Mouse (Mus musculus) layer of hippocampus, adult 8-10 months (tissue): ENCODE data around the gene Armc7. TPM values are rescaled to one million over a fixed set of nuclear protein-coding genes. Genes with fewer than 3 reads are reported as not detected.
A peak's percentile ranks its signal among the peaks of the same experiment; 100 is the strongest.
"Not testable (repeated sequence)": the region's sequence is repeated elsewhere in the genome, so short reads cannot be mapped to it uniquely, and the experiment has no call there.

Experiments
- DNase-seq, 2 experiments: peaks; one replicate each; pipeline ENCODE4 v3.0.0; 2022; ENCODE audit warnings: low spot score in 2 of 2
- microRNA-seq, 2 experiments: library from miRNA; unstranded; fragments of <30 nt; microRNA quantifications; one replicate each; pipeline ENCODE4 v1.2.0; 2022
- total RNA-seq, 4 experiments: library from RNA; stranded (reverse); gene quantifications; 2 replicates each; pipeline ENCODE4 v1.2.4; 2022

Armc7 gene
- total RNA-seq, 4 experiments from 2014 or later, result 10.0 to 16.7 (median 13.0) TPM

DNA sequence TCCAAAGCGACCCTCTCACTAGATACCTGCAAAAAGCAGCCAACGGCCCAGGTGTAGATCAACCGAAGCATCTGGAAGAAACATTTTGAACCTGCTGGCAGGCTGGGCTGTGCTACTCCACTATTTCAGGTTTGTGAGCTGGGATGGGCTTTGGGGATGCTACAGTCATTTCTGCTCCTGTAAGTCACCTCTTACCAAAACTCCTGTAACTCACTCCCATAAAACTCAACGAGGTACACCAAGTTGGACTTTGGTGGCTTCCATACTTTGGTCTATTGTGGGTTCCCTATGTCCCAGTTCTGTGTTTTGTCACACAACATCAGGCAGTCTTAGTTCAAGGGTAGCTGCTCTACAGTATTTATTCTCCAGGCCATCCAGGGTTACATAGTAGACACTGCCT is 45.6 kb downstream of the Armc7 start:
- DNase-seq, result no peak

DNA sequence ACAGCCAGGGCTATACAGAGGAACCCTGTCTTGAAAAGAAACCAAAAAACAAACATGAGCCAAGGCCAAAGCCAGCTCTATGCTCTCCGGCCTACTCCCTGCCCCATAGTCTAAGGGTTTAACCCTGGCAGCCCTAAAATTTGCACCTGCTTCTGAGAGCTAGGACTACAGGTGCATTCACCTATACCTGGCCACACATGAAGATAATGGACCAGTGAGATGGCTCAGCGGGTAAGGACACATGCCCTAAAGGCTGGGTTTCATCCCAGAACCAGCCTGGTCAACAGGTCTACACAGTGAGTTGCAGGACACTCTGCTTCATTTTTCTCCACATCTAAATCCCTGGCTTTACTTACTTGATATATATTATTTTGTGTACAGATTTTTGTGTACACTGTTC is 46.8 kb downstream of the Armc7 start:
- DNase-seq, result no peak

DNA sequence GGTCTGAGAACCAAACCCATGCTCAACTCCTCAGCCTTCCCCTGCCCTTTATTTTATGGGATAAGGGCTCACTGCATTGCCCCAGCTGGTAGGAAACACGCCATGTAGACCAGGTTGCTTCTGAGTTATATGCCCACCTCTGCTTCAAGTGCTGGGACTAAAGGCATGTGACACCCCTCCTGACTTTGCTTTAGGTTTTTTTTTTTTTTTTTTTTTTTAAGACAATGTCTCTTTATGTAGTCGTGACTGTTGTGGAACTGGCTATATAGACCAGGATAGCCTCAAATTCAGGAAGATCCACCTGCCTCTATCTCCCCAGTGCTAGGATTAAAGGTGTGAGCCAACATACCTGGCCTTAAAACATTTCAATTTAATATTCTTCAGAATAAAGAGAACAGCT is 47.2 kb downstream of the Armc7 start:
- DNase-seq, result no peak

DNA sequence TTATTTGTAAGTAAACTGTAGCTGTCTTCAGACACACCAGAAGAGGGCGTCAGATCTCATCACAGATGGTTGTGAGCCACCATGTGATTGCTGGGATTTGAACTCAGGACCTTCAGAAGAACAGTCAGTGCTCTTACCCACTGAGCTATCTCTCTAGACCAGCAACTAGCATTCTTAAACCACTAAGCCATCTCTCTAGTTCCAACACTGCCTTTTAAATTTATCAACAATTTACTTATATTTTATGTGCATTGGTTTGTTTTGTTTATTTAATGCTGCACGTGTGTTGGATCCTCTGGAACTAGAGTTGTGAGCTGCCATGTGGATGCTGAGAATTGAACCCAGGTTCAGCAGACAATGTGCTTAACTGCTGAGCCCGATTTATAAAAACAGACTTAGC is 51.0 kb downstream of the Armc7 start:
- DNase-seq, result not testable (repeated sequence)

DNA sequence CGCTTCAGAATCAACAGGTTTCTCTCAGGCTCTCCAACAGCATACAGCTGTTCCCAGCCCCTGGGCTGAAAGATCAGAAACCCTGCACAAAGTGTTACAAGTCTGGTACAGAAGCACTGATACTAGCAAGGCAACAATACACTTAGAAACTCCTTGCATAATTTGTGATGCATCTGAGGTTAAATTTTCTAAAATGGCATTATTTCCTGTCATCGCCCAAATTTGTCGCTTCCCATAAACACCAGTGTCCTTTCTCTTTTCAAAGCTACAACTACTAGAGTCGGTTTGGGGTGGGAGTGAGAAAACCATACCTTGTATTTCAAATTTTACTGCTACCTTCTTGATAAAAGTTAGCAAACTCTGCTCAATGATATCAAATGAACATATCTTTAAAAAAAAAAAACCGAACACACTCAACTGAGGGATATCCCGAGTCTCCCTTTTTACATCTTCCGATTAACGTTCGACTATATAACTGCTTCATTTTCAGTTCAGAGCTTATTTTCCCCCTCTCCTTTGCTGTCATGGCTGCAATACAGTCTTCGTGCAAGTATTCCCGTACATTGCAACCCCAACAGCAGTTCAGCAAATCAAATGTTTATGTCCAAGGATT is 59.4 kb downstream of the Armc7 start:
- no peak for DNase-seq

DNA sequence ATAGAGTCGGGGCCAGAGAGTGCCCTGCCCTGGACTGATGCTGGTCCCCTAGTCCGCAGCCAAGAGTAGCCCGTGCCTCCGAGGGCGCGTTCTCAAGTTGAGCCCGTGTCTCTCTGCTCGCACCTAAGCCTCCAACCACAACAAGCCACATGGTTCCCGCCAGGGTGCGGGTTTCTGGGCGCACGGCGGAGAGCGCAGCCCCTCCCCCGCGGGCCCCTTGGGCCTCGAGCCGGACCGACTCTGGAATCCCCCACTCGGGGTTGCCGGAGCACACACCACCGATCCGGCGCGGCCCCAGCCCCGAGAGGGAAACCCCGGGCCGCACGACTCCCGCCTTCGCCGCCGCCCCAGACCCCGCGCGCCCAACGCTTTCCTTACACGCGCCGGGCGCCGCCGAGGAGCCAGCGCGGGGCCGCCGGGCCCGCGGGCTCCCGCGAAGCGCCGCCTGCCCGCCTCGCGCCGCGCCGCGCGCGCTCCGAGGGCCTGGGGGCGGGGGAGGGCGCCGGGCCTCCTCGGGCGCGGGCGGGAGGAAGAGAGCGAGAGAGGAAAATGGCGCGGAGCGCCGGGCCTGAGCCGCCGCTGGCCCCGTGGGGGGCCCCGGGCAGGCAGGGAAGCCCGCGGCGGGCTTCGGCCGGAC is 60.1 kb downstream of the Armc7 start:
- DNase-seq, result peak in 1 of 2 experiments; percentile 30

DNA sequence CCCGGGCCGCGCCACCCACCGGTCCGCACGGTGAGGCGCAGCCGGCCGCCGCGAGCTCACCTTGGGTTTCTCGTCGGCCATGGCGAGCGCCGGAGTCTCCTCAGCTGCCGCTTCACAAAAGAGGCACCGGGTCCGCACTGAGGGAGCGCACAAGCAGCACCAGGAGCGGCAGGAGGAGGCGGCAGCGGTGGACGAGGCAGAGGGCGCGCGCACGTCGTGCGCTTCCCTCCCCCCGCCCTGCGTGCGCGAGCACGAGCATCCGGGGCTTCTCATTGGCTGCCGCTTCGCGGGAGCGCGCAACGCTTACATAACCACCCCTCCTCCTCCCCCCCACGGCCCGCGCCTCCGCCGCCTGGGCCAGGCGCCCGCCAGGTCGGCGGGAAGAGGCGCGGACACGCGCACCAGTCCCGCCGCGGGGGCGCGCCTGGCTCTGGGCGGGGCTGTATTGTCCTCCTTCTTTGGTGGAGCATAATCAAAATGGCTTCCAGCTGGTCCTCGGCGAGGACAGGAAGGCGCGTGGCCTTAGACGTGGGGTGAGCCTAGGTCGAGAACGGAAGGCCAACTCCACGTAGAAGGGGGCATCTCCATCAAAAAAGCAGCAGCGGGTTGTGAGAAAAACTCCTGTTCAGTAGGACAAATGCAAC is 60.7 kb downstream of the Armc7 start, which contains the start of gene Sumo2:
TSS of gene Sumo2 (minus strand) at position 239 of the 644 bp plus-strand sequence.
- peak; percentile 93 to 97 for DNase-seq

DNA sequence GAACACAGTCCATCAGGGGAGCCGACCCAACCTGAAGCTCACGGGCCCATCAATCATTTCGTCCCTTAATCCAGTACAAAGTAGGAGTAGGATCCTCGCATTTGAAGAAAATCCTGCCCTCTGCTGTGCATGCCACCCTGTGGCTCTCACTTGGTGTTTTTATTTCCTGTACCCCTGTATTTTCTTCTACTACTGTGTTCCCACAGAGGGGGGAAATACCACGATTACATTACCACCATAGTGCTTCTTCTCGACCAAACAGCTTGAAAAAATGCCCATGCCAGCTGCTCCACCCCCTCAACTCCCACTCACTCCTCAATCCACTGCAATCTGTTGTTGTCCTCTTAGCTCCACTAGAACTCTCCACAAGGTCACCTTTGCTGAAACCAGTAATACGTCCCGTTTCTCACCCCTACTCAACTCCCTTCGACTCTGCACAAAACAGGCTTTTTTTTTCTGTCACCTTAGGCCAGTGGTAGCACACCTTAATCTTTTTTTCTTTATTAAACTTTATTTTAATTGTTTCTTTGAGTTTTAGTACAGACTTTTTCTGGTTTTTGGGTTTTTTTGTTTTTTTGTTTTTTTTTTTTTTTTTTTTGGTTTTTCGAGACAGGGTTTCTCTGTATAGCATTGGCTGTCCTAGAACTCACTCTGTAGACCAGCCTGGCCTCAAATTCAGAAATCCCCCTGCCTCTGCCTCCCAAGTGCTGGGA is 61.5 kb downstream of the Armc7 start:
- DNase-seq, result peak; percentile 41 to 63

DNA sequence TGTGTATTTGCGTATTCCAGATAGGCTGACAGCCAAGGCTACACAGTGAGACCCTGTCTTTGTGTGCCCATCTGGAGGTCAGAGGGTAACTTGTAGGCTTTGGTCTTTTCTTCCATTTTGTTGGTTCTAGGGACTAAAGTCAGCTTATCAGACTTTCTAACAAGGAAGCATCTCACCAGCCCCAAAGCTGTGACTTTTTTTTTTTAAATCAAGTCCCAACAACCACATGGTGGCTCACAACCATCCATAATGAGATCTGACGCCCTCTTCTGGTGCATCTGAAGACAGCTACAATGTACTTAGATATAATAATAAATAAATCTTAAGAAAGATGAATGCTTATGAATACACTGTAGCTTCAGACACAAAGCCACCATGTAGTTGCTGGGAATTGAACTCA is 62.6 kb downstream of the Armc7 start:
- no peak for DNase-seq

Small RNA genes lying within 50 kb of the gene (microRNA-seq; reads per million reads assigned to microRNA genes)
- gene Mir3968, result 0 reads per million in 2 experiments

Other genes with a start within 250 kb of the Armc7 start
- 10 to 100 TPM; 42.3 to 48.8 (median 44.6) TPM for gene Grin2c, start 208.4 kb upstream of the Armc7 start, total RNA-seq
- 10 to 100 TPM; 22.8 to 25.5 (median 24.6) TPM for gene Fdxr, start 198.6 kb upstream of the Armc7 start, total RNA-seq
- 10 to 100 TPM; 16.7 to 18.5 (median 17.1) TPM for gene Fads6, start 178.0 kb upstream of the Armc7 start, total RNA-seq
- under 1 TPM; 0.30 to 0.55 (median 0.40) TPM for gene Otop2, start 168.5 kb upstream of the Armc7 start, total RNA-seq
- under 1 TPM; 0.36 to 0.95 (median 0.59) TPM for gene Ush1g, start 153.6 kb upstream of the Armc7 start, total RNA-seq
- under 1 TPM in 2 of 4 experiments, not detected in 2; 0.14 to 0.27 TPM for gene Otop3, start 140.9 kb upstream of the Armc7 start, total RNA-seq
- gene Hid1, start 107.9 kb upstream of the Armc7 start, total RNA-seq, result 100 to 1,000 TPM; 104 to 119 (median 117) TPM
- 10 to 100 TPM; 25.7 to 29.6 (median 25.9) TPM for gene Cdr2l, start 93.8 kb upstream of the Armc7 start, total RNA-seq
- gene Mrpl58, start 71.9 kb upstream of the Armc7 start, total RNA-seq, result 100 to 1,000 TPM; 100 to 115 (median 105) TPM
- 100 to 1,000 TPM; 450 to 501 (median 483) TPM for gene Atp5h, start 55.7 kb upstream of the Armc7 start, total RNA-seq
- 10 to 100 TPM; 67.4 to 74.9 (median 71.2) TPM for gene Kctd2, start 55.5 kb upstream of the Armc7 start, total RNA-seq
- gene Trim80, start 35.1 kb upstream of the Armc7 start, total RNA-seq, result not detected
- under 1 TPM in 1 of 4 experiments, not detected in 3; 0.21 TPM for gene Slc16a5, start 13.2 kb upstream of the Armc7 start, total RNA-seq
- gene Nt5c, start 16.2 kb downstream of the Armc7 start, total RNA-seq, result 10 to 100 TPM; 58.8 to 68.5 (median 66.3) TPM
- gene Jpt1, start 38.7 kb downstream of the Armc7 start, total RNA-seq, result 100 to 1,000 TPM; 109 to 139 (median 124) TPM
- 100 to 1,000 TPM; 285 to 340 (median 310) TPM for gene Sumo2, start 60.6 kb downstream of the Armc7 start, total RNA-seq
- gene Nup85, start 88.8 kb downstream of the Armc7 start, total RNA-seq, result 10 to 100 TPM; 47.0 to 64.9 (median 53.1) TPM
- 10 to 100 TPM; 49.1 to 55.3 (median 52.6) TPM for gene Mrps7, start 128.3 kb downstream of the Armc7 start, total RNA-seq
- gene Gga3, start 128.4 kb downstream of the Armc7 start, total RNA-seq, result 100 to 1,000 TPM in 2 of 4 experiments, 10 to 100 TPM in 2; 91.9 to 121 (median 102) TPM
- gene Mif4gd, start 137.3 kb downstream of the Armc7 start, total RNA-seq, result 10 to 100 TPM; 16.5 to 22.5 (median 17.9) TPM
- 10 to 100 TPM; 55.6 to 81.3 (median 64.7) TPM for gene Slc25a19, start 152.6 kb downstream of the Armc7 start, total RNA-seq
- gene Grb2, start 232.9 kb downstream of the Armc7 start, total RNA-seq, result 100 to 1,000 TPM; 179 to 220 (median 196) TPM